Mouse (Mus musculus) B cell, adult 2 months (primary cell): ENCODE data around the gene Bbip1.
"Not testable (repeated sequence)": the region's sequence is repeated elsewhere in the genome, so short reads cannot be mapped to it uniquely, and the experiment has no call there.

Experiments
- DNase-seq, 2 experiments: peaks; one replicate each; pipeline ENCODE4 v3.0.0; 2022

The Bbip1 gene

GRCm38 (mm10) chr19:53943802-53944785 is at the start of gene Bbip1, which contains the start of gene Shoc2:
TSS of gene Bbip1 (minus strand) at chr19:53944627.
TSS of gene Shoc2 (plus strand) at chr19:53944306.
- DNase-seq, result peak; percentile 97 to 98

GRCm38 (mm10) chr19:53993860-53994259 is 49.4 kb upstream of the Bbip1 start:
- DNase-seq, result no peak

- no peak for DNase-seq
Observed at GRCm38 (mm10) chr19:53990538-53990937, 46.1 kb upstream of the Bbip1 start.

- no peak for DNase-seq
Observed at GRCm38 (mm10) chr19:53984628-53985027, 40.2 kb upstream of the Bbip1 start.

GRCm38 (mm10) chr19:53983336-53983735 is 38.9 kb upstream of the Bbip1 start:
- DNase-seq, result peak; percentile 43 to 49

DNA sequence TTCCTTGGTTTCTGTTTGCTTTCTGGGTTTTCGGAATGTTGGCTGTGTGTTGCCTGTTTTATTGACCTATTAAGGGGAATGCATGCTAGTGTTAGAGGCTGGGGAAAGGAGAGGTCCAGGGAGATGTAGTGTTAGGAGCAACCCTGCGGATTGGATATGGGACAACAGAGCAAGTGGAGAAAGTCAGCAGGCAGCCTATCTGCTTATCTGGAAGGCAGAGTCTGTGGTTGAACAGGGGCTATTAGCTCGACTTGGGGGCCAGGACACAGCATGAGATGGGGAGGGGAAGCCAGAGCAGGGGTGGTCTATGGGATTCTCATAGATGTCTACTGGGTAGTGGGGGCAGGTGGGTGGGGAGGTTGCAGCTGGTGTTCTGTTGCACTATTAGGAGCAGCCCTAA is 37.6 kb upstream of the Bbip1 start:
- DNase-seq, result no peak

GRCm38 (mm10) chr19:53973656-53974055 is 29.2 kb upstream of the Bbip1 start:
- DNase-seq, result no peak

DNA sequence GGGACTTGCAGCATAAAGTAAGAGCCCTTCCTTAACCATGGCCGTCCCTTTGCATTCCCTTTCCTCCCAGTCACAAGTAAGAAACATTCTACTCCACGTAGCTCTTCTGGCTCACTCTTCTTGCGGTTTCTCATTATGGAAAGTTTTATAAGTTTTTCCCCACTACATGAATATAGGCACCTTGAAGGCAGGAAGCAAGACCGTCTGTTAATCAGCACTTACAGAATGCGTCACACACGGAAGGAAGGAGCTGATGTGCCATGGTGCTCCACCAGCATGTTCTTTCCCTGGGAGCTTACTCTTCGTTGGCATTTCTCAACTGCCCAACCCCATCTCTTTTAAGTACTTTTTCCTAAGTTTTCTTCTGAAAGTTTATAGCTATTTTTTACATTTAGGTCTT is 27.5 kb upstream of the Bbip1 start:
- DNase-seq, result no peak

DNA sequence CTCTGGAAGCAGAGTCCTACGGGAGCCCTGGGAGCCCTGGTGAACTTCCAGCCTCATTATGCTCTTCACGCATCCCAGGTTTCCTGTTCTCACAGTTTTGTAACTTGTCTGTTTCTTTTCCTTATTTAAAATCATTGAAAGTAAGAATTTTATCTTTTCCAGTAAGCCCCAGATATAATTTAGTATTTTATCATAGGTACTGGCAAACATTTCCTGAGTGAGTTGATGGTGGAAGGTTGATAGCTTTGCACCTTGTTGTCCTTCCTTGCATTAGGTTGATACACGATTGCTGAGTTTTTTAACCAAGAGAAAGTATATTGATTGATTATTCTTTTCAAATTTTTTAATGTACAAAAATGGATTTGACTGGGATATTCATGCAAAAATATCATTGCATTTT is 24.8 kb upstream of the Bbip1 start:
- no peak for DNase-seq

DNA sequence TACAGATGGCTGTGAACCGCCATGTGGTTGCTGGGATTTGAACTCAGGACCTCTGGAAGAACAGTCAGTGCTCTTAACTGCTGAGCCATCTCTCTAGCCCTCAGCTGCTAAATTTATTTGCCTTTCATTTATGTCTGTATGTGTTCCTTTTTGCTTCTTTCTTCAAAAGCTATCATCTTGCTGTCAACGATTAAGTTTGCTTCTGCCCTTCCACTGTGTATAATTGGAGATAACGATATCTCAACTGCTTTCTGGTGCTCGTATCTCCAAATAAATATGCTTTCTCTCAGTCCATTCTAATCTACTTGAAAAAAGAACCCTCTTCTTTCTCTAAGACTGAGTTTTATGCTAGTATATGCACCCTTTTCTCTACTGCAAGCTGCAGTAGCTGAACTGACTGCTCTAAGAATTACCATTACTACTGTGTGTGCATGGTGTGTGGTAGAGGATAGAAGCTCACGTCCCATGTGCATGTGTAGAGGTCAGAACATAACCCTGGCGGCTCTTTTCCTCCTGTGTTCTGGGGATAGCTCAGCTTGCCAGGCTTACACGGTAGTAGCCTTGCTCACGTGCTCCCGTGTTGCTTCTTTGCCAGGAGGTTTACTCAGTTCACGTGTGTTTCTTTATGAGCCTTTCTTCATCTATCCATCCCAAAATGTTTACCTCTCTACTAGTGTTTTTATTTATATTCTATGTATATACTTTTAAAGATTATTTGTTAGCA is 20.6 kb upstream of the Bbip1 start:
- no peak for DNase-seq

GRCm38 (mm10) chr19:53964347-53964746 is 19.9 kb upstream of the Bbip1 start:
- DNase-seq, result not testable (repeated sequence)

GRCm38 (mm10) chr19:53962511-53962910 is 18.1 kb upstream of the Bbip1 start:
- DNase-seq, result no peak

- no peak for DNase-seq
Observed at GRCm38 (mm10) chr19:53957513-53957912, 13.1 kb upstream of the Bbip1 start.

DNA sequence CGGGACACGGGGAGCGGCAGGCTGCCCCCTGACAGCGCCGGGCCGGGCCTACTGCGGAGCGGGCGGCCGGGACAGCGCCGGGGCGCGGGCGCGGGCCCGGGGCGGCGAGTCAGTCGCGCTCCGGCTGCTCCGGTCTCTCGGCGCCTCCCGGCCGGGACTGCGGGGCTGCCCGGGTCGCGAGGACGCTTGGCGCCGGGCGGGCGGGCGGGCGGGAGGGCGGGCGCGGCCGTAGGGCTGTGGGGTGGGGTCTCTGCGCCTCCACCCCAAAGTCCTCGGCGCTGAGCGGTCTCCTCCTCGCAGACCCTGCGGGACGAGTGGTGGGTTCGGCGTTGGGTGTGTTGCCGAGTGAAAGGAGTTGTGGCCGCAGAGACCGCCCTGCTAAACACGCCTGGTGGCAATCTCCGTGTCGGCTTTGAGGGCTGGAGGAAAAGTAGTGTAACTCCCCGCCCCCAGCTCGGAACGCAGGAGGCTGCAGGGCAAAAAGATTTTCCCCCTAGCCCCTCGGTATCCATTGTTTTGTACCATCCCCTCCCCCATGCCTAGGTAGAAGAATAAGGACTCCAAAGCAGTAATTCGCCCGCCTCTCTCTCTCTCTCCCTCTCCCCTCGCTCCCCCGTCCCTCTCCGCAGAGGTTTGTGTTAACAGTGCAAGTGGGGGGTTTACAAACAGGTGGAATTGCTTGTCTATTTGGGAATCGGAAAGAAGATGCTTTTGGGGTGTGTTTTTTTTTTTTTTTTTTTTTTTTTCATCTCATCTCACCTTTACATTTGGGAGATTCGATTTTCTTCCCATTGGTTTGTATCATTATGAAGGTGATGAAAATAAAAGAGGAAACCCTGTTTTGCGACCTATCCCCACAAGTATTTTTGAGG is 980 bp upstream of the Bbip1 start:
- DNase-seq, result peak; percentile 48 to 51

GRCm38 (mm10) chr19:53944786-53945169 is 351 bp upstream of the Bbip1 start:
- DNase-seq, result no peak

DNA sequence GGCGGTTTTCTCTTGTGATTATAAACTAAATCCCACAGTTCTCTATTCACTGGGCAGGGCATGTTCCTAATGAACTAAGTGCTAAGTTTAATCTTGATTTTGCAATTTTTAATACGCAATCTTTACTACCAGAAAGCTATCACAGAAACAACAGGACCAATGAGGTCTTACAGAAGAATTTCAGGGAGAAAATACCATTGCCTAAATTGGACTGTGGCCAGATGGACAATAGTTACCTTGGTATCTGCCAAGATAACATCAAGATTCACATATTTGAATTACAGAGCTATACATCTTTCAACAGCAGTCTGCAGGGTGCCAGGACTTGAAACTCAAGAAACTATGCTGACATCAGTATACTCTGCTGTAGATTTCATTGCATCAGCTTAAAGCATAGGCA is 2.1 kb downstream of the Bbip1 start:
- DNase-seq, result no peak

- no peak for DNase-seq
Observed at GRCm38 (mm10) chr19:53941139-53941538, 3.3 kb downstream of the Bbip1 start.

GRCm38 (mm10) chr19:53939467-53939866 is 5.0 kb downstream of the Bbip1 start:
- no peak for DNase-seq

DNA sequence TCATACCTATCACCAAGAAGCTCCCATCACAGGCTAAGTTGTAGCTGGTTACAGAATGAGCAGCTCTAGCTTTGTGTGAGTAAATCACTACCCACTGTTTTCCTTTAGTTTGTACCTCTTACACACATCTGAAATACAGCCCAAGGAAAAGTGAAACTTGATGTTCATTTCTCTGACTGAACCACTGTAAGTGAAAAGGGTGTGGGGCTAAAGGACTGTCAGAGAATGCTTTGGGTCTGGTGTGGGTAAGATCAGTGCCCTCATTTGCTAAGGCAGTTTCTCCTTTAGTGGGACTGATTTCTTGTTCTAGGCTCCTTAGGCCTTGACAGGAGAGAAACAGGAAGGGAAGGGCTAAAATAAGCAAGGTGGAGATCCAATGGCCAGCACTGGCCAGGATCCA is 10.4 kb downstream of the Bbip1 start:
- DNase-seq, result no peak

DNA sequence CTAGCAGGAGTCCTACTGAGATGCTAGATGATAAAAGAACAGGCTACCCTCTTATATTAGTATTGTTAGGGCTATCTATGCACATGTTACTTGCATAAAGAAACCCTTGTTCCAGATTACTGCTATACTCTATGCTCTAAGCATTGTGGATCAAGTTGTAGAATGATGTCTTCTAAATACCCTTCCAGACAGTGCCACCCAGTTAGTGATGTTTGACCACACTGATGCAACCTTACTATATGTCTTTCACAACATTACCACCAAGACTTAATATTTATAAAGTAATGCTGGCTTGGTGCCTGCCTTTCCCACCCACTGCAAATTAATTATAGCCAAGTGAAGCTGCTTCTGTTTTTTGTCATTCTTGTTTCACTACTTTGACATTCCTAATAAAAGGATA is 11.4 kb downstream of the Bbip1 start:
- no peak for DNase-seq

DNA sequence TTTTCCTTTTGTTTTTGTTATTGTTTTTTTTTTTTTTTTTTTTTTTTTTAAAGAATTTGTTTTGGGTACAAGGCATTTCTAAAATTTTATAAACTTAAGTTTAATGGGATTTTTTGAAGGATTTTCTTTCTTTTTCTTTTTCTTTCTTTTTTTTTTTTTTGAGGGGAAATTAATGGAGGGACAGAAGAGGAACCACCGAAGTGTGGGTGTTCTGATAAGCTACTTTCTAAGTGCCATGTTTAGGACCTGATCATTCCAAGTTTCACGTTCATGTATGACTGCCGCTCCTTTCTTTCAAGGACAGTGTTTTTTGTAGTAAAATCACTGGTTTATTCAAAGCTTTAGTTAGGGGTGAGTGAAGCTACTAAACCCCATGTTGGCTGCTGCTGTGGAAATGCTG is 15.2 kb downstream of the Bbip1 start:
- no peak for DNase-seq

- DNase-seq, result no peak
Observed at GRCm38 (mm10) chr19:53926705-53927104, 17.7 kb downstream of the Bbip1 start.

DNA sequence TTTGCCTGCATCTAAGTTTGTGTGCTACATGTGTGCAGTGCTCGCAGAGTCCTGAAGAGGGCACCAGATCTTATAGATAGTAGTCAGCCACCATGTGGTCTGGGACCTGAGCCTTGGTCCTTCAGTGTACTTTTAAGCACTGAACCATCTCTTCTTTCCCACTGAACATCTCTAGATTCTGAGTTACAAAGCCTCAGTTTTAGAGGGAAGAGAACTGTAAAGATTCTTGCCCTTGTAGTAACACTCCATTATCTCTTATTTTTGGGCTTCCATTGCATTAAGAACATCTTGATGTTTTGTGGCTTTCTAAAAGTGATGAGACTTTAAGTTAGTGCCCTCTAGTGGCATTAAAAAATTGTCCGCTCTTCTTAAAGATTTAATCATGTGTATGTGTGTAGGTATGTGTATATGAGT is 19.1 kb downstream of the Bbip1 start:
- peak; percentile 70 to 74 for DNase-seq
